Mouse (Mus musculus): ENCODE results near the gene Pdcd5.

Gene Pdcd5

DNA sequence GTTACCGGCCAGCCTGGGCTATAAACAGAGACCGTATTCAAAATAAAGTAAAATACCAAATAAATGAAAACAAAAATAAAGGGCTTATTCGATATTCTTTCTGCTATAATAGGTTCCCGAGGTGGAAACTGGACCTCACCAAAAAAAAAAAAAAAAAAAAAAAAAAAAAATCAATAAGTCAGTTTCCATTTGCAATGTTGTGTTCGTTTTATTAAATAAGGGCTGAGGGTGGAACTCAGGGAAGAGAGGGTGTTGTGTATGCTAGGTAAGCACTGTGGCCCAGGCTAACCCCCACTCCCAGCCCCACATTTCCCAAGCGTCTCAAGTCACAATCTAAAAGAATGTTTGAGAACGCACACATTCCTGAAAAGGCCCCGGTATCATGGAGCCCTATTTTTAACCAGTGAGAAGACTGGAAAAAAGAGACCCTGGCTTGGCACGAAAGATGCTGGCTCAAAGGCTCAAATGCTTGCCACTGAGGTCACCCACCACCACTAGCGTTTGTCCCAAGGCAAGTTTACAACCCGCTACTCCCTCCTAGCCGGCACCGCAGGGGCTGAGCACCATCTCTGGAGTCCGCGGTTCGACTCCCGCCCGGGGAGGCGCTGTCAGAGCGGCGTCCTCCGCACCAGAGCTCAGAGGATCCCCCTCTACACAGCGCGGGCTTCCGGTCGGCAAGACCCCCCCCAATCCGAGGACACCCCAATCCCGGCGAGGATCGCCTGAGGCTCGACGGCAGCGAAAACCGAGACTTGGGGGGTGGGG is 822 bp downstream of the Pdcd5 start:
- ATAC-seq (ENCODE audit: low TSS enrichment): no peak

DNA sequence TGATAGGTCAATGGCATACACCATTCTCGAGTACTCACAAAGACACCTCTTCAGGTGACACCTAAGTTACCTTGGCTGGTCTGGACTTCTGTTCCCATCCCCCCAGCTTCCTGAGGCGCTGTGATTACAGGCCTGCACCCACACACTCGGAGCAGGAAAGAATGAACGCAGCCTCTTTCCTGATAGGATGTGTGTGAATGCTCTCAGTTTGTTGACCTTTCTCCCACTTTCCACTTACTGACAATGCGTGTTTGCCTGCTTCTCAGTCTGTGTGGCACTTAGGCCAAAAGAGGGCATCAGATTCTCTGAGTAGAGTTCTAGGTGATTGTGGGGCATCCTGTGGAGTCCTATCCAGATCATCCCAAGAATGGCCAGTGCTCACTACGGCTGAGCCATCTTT is 7.2 kb downstream of the Pdcd5 start:
- ATAC-seq (ENCODE audit: low TSS enrichment): no peak

DNA sequence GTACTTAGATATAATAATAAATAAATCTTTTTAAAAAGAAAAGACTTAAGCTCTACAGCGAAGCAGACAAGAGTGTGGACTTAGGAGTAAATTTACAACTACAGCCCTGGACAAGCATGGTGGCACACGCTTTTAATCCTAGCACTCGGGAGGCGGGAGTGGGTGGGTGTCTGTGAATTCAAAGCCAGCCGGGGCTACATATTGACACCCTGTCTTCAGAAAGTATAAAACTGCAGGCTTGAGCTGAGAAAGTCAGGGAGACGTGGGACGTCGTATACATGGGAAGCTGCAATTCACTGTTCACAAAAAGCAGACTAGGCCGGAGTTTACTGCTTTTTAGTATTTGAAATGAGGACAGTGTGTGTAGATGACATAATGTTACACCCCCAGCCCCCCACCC is 10.4 kb downstream of the Pdcd5 start:
- peak; percentile 70; the same call in 1 of the 2 replicates for ATAC-seq (ENCODE audit: low TSS enrichment)

DNA sequence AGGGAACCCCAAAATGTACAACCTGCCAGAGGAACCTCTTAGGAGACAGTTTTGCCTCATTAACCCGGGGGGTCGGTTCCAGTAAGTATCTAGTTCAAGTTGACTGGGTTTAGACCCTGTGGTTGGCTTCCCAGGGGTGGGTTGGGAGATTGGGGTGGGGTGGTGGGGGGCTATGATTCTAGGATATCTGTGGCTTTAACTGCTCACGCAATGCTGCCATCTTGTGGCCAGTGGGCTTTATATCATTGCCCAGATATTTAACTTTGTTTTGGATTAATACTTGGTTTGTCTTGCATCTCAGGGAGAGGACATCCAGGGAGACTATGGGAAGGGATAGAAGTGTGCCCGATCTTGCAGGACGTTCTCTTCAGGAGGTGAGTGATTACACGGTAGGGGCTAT is 11.1 kb downstream of the Pdcd5 start:
- ATAC-seq (ENCODE audit: low TSS enrichment): no peak

DNA sequence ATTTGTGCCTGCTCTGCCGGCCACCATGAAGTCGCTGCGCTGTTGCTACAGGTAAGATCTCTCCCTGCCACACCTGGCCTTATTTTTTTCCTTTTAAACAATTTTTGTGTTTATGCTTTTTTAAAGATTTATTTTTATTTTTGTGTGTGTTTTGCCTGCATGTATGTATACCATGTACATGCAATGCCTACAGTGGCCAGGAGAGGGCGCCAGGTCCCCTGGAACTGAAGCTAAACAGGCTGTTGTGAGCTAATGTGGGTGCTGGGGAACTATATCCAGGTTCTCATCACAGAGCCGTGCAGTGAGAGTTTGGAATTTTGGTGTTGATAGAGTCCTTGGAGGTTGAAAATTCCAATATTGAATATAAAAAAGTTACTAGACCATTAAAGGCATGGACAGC is 18.8 kb downstream of the Pdcd5 start:
- no peak for ATAC-seq (ENCODE audit: low TSS enrichment)

DNA sequence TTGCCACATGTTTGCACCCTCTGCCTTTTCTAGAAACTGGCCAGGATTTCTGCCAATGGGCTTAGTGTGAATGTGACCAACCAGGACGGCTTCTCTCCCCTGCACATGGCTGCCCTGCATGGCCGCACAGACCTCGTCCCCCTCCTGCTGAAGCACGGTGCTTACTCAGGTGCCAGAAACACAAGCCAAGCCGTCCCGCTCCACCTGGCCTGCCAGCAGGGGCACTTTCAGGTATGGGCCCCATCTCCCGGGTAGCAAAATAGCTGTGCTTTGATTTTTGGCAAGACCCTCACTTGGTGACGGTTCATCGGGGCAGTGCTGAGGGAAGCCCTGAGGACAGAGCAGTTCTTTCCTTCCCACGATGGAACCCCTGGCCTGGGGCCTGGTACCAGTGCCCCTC is 19.9 kb downstream of the Pdcd5 start:
- ATAC-seq (ENCODE audit: low TSS enrichment): no peak

DNA sequence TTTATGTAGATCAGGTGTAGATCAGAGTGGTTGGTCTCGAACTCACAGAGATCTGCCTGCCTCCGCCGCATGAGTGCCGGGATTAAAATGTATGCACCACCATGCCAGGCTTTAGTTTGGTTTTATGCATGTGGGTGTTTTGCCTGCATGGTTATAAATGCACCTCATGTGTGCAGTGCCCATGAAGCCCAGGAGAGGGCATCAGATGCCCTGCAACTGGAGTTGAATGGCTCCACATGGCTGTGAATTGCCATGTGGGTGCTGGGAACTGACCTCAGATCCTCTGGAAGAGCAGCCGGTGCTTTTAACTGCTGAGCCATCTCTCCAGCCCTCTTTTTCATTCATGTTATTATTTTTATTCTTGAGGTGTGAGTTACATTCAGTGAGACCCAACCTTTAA is 21.3 kb downstream of the Pdcd5 start:
- ATAC-seq (ENCODE audit: low TSS enrichment): no peak

DNA sequence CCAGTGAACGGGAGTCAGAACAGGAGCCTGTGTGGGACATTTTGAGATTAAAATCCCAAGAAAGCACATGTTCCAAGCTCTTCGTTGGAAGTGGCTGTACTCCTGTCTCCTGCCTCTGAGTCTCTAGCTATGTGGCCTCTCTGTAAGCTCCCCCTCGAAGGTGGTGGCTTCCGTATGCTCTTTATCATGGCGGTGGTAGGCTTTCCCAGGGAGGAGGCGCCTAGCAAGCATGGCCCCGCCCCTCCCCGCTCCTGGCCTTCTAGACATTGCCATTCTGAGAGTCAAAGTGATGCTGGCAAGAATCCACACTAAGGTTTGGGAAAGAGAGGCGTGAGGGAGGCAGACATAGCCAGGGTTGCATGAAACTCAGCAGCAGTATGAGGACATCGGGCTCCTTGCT is 24.7 kb downstream of the Pdcd5 start:
- ATAC-seq (ENCODE audit: low TSS enrichment): no peak

DNA sequence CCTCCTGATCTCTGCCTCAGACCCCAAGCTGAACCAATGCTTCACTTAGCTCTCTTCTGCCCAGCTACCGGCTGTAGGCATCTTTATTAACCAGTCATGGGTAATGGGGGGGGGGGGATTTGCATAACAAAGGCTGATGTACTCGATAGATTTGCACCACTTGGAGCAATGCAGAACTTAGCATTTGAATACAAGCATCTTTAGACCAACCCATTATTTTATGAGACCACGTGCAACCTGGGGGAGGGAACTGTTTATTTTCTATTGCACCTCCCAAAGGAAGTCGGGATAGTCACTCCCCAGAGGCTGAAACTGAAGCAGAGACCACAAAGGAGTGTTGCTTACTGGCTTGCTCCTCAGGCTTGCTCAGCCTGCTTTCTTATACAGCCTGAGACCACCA is 29.8 kb downstream of the Pdcd5 start:
- no peak for ATAC-seq (ENCODE audit: low TSS enrichment)

DNA sequence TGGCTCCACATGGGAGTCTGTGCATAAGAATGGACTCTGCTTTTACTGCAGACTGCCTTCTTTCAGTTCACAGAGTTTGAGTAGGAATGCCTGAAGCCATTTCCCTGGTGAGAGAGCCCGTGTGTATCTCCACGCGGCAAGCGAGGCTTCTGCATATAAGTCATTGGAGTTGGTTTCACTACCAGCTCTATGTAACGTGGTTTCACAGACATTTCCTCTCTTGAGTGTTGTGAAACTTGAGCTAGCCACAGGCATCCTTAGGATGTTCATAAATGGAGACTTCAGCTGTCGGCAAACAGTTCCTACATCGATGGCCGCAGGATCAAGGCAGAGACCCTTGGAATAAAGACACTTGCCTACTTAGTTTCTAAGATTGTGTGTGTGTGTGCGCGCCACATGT is 38.1 kb downstream of the Pdcd5 start:
- ATAC-seq (ENCODE audit: low TSS enrichment): no peak

DNA sequence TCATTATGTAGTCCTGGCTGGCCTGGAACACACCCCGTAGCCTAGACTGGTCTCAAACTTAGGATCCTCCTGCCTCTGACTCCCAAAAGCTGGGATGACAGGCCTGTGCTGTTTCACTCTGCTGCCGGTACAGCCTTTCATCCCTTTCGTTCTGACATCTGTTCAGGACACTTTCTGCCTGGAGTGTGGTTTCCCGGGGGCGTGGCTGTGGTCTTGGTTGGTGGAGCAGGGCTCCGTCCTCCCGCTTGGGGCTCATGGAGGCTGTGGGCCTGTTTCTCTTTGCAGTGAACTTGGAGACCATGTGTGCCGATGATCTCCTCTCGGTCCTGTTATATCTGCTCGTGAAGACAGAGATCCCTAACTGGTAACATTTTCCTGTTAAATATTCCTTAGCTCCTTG is 40.5 kb downstream of the Pdcd5 start:
- no peak for ATAC-seq (ENCODE audit: low TSS enrichment)

DNA sequence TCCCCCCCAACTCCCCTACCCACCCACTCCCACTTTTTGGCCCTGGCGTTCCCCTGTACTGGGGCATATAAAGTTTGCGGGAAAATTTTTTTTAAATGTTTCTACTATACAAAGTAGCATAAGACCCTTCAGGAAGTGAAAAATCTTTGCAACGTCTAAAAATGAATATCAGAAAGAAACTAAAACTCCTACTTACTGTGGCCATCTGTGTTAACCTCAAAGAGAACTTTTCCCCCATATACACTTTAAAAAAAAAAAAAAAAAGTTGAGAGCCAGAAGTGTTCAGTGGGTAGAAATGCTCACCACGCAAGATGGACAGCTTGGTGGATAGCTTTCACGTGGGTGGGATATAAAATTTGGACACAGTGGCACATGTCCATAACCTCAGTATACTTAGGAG is 44.6 kb downstream of the Pdcd5 start:
- no peak for ATAC-seq (ENCODE audit: low TSS enrichment)

DNA sequence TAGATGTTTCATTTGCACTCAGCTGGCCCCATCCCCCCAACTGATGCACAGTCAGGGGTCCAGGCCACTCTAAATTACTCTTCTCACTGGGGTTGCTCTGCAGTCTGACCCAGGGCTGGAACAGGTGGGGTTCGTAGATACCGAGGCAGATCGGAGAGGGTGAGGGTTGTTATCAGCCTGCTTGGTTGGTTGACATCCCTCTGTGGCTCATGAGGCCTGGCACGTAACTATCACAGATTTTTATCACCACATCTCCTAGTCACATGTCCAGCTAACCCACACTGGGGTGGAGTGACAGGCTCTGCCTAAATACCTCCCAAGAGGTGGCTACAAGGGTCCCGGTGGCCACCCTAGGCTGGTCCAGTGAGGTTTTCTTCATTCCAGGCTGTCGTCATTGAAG is 46.2 kb downstream of the Pdcd5 start:
- ATAC-seq (ENCODE audit: low TSS enrichment): no peak

DNA sequence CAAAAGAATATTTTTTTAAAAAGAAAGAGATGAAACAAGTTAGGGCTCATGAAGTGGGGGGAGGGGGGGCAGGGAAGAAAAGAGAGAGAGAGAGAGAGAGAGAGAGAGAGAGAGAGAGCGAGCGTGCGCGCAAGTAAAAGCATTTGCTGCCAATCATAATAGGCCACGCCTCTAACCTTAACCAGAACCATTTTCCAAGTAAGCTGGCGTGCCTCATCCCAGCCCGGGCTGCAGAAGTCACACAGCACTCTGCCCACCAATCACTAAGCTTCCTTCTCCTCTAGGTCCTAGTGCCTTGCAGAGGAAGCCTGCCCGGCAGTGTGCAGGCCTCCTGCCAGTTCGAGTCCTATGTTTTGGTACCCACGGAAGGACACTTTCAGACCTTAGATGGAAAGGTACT is 47.3 kb downstream of the Pdcd5 start:
- ATAC-seq (ENCODE audit: low TSS enrichment): no peak

DNA sequence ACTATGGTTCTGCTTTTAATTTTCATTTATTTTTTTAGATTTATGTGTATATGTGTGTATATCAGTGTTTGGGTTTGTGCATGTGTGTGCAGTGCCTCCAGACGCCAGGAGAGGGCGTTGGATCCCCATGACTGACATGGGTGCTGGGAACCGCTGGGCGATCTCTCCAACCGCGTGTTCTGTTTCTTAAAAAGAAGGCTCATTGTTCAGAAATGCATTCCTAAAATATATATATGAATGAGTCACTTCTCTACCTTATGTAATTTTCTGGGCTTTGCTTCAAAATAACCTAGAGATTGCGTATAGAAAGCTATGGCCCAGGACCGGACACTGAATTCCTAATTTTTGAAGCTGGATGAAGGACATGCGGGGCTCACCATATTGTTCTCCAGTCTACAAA is 47.8 kb downstream of the Pdcd5 start:
- peak; percentile 80 for ATAC-seq (ENCODE audit: low TSS enrichment)

DNA sequence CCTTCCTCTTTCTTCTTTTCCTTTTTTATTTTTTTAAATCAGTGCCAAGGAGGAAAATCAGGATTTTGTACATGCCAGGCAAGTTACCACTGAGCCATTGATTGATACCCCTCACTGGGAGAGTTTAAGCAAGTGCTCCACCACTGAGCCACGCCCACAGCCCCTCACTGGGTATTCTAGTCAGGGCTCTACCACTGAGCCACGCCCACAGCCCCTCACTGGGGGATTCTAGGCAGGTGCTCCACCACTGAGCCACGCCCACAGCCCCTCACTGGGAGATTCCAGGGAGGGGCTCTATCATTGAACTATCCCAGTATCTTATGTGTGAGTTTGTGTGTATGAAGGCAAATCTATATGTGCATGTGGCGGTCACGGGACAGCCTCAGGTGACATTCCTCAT is 53.0 kb downstream of the Pdcd5 start:
- no peak for ATAC-seq (ENCODE audit: low TSS enrichment)
